Mouse (Mus musculus): Measurements from ENCODE around the gene D1Pas1.

Gene D1Pas1

GRCm38 (mm10) chr1:186977801-186978200 lies 10.6 kb downstream of the D1Pas1 start:
- CTCF ChIA-PET: no interaction called here
- POLR2A ChIA-PET: interaction anchor here in 2 of 4 experiments (1.4 to 5.1 kb wide), 3 partner anchors 11 to 23 kb away, joined by 6 to 56 read pairs (median 42); partner anchors contain the start of gene D1Pas1 (in 2 of the 2)

GRCm38 (mm10) chr1:186979465-186979864 lies 12.2 kb downstream of the D1Pas1 start:
- ChIA-PET POLR2A (interaction anchor here in 3 of 4 experiments (0.9 to 3.2 kb wide), 5 partner anchors 11 to 152 kb away, joined by 3 to 18 read pairs (median 3); partner anchors contain the start of gene D1Pas1 (in 2 of the 3)), CTCF (interaction anchor here in 1 of 4 experiments (0.6 kb wide), 1 partner anchor 386 kb away, joined by 3 read pairs; no protein-coding TSS in a partner anchor)

- CTCF ChIA-PET: no interaction called here
- POLR2A ChIA-PET: interaction anchor here in 2 of 4 experiments (0.9 to 3.2 kb wide), 3 partner anchors 12 to 153 kb away, joined by 3 to 18 read pairs (median 3); partner anchors contain the start of gene D1Pas1 (in 1 of the 2)
Observed at GRCm38 (mm10) chr1:186980503-186980902, 13.3 kb downstream of the D1Pas1 start.

GRCm38 (mm10) chr1:186985131-186985530 lies 17.9 kb downstream of the D1Pas1 start:
- ChIA-PET POLR2A (interaction anchor here in 1 of 4 experiments (1.4 kb wide), 1 partner anchor 17 kb away, joined by 5 read pairs; the partner anchor contains the start of gene D1Pas1), CTCF (no interaction called here)

GRCm38 (mm10) chr1:186986086-186986485 lies 18.9 kb downstream of the D1Pas1 start:
- ChIA-PET CTCF (interaction anchor here in 1 of 4 experiments (0.8 kb wide), 1 partner anchor 267 kb away, joined by 3 read pairs; no protein-coding TSS in a partner anchor), POLR2A (interaction anchor here in 2 of 4 experiments (1.0 to 1.4 kb wide), 3 partner anchors 9 to 18 kb away, joined by 3 to 6 read pairs (median 5); partner anchors contain the start of gene D1Pas1 (in 1 of the 2))

- ChIA-PET CTCF (interaction anchor here in 1 of 4 experiments (0.8 kb wide), 1 partner anchor 267 kb away, joined by 3 read pairs; no protein-coding TSS in a partner anchor), POLR2A (interaction anchor here in 2 of 4 experiments (1.0 to 1.4 kb wide), 3 partner anchors 10 to 18 kb away, joined by 3 to 6 read pairs (median 5); partner anchors contain the start of gene D1Pas1 (in 1 of the 2))
Observed at GRCm38 (mm10) chr1:186986506-186986905, 19.3 kb downstream of the D1Pas1 start.

- ChIA-PET CTCF (no interaction called here), POLR2A (interaction anchor here in 1 of 4 experiments (1.5 kb wide), 1 partner anchor 20 kb away, joined by 6 read pairs; no protein-coding TSS in a partner anchor)
Observed at GRCm38 (mm10) chr1:186988281-186988682, 21.1 kb downstream of the D1Pas1 start.

GRCm38 (mm10) chr1:186988822-186989221 lies 21.6 kb downstream of the D1Pas1 start:
- CTCF ChIA-PET: no interaction called here
- POLR2A ChIA-PET: interaction anchor here in 1 of 4 experiments (0.6 to 1.5 kb wide), 2 partner anchors 21 to 802 kb away, joined by 3 to 6 read pairs; no protein-coding TSS in a partner anchor

- CTCF ChIA-PET: no interaction called here
- POLR2A ChIA-PET: no interaction called here
Observed at GRCm38 (mm10) chr1:186991473-186991872, 24.3 kb downstream of the D1Pas1 start.

- CTCF ChIA-PET: no interaction called here
- POLR2A ChIA-PET: no interaction called here
Observed at GRCm38 (mm10) chr1:186992113-186992512, 24.9 kb downstream of the D1Pas1 start.

- ChIA-PET POLR2A (no interaction called here), CTCF (interaction anchor here in 1 of 4 experiments (0.7 kb wide), 1 partner anchor 34 kb away, joined by 3 read pairs; no protein-coding TSS in a partner anchor)
Observed at GRCm38 (mm10) chr1:186997596-186998304, 30.5 kb downstream of the D1Pas1 start.

GRCm38 (mm10) chr1:187003441-187003861 lies 36.2 kb downstream of the D1Pas1 start:
- CTCF ChIA-PET: no interaction called here
- POLR2A ChIA-PET: no interaction called here

GRCm38 (mm10) chr1:187004306-187004705 lies 37.1 kb downstream of the D1Pas1 start:
- POLR2A ChIA-PET: no interaction called here
- CTCF ChIA-PET: no interaction called here

GRCm38 (mm10) chr1:187006227-187006925 lies 39.2 kb downstream of the D1Pas1 start:
- CTCF ChIA-PET: interaction anchor here in 1 of 4 experiments (0.7 kb wide), 1 partner anchor 25 kb away, joined by 4 read pairs; no protein-coding TSS in a partner anchor
- POLR2A ChIA-PET: interaction anchor here in 1 of 4 experiments (1.2 kb wide), 1 partner anchor 80 kb away, joined by 3 read pairs; no protein-coding TSS in a partner anchor

- CTCF ChIA-PET: interaction anchor here in 1 of 4 experiments (1.0 kb wide), 1 partner anchor 8 kb away, joined by 3 read pairs; no protein-coding TSS in a partner anchor
- POLR2A ChIA-PET: interaction anchor here in 1 of 4 experiments (0.9 kb wide), 1 partner anchor 8 kb away, joined by 4 read pairs; no protein-coding TSS in a partner anchor
Observed at GRCm38 (mm10) chr1:187008236-187008635, 41.0 kb downstream of the D1Pas1 start.

- ChIA-PET CTCF (interaction anchor here in 1 of 4 experiments (1.0 kb wide), 1 partner anchor 21 kb away, joined by 3 read pairs; no protein-coding TSS in a partner anchor), POLR2A (no interaction called here)
Observed at GRCm38 (mm10) chr1:187010071-187010470, 42.9 kb downstream of the D1Pas1 start.

- ChIA-PET CTCF (no interaction called here), POLR2A (interaction anchor here in 1 of 4 experiments (1.1 kb wide), 1 partner anchor 47 kb away, joined by 3 read pairs; no protein-coding TSS in a partner anchor)
Observed at GRCm38 (mm10) chr1:187011601-187012000, 44.4 kb downstream of the D1Pas1 start.

GRCm38 (mm10) chr1:187014141-187014540 lies 46.9 kb downstream of the D1Pas1 start:
- ChIA-PET CTCF (no interaction called here), POLR2A (no interaction called here)

GRCm38 (mm10) chr1:187015673-187016072 lies 48.5 kb downstream of the D1Pas1 start:
- POLR2A ChIA-PET: interaction anchor here in 1 of 4 experiments (1.0 kb wide), 1 partner anchor 49 kb away, joined by 3 read pairs; no protein-coding TSS in a partner anchor
- CTCF ChIA-PET: interaction anchor here in 1 of 4 experiments (1.3 kb wide), 1 partner anchor 8 kb away, joined by 3 read pairs; no protein-coding TSS in a partner anchor

Measured in embryonic stem cell, embryonic (primary cell).